Mouse (Mus musculus) kidney, postnatal 14 days (tissue): ENCODE measurements around the gene Cecr2.
"Not testable (repeated sequence)": the region's sequence is repeated elsewhere in the genome, so short reads cannot be mapped to it uniquely, and the experiment has no call there.

ENCODE experiments used
- DNase-seq: peaks from one replicate; pipeline ENCODE4 v3.0.0; 2022; ENCODE audit warnings: mixed read lengths

The Cecr2 gene

GRCm38 (mm10) chr6:120773763-120774162 lies 107.6 kb downstream of the Cecr2 start:
- no peak for DNase-seq

GRCm38 (mm10) chr6:120776286-120776685 lies 110.1 kb downstream of the Cecr2 start:
- no peak for DNase-seq

- no peak for DNase-seq
These were observed 111.4 kb downstream of the Cecr2 start for GRCm38 (mm10) chr6:120777533-120777932.

- DNase-seq = peak; percentile 28
These were observed 112.1 kb downstream of the Cecr2 start for GRCm38 (mm10) chr6:120778226-120778625.

- DNase-seq = no peak
These were observed 116.8 kb downstream of the Cecr2 start for GRCm38 (mm10) chr6:120782948-120783347.

- DNase-seq = no peak
These were observed 118.2 kb downstream of the Cecr2 start for GRCm38 (mm10) chr6:120784351-120784750.

- no peak for DNase-seq
These were observed 122.0 kb downstream of the Cecr2 start for GRCm38 (mm10) chr6:120788068-120788607.

GRCm38 (mm10) chr6:120788904-120789303 lies 122.7 kb downstream of the Cecr2 start:
- no peak for DNase-seq

- no peak for DNase-seq
These were observed 124.0 kb downstream of the Cecr2 start for GRCm38 (mm10) chr6:120790153-120790552.

GRCm38 (mm10) chr6:120790717-120791116 lies 124.5 kb downstream of the Cecr2 start:
- DNase-seq = no peak

- DNase-seq = no peak
These were observed 126.8 kb downstream of the Cecr2 start for GRCm38 (mm10) chr6:120792947-120793346.

- no peak for DNase-seq
These were observed 129.4 kb downstream of the Cecr2 start for GRCm38 (mm10) chr6:120795422-120796086.

GRCm38 (mm10) chr6:120796111-120796510 lies 129.9 kb downstream of the Cecr2 start:
- no peak for DNase-seq

GRCm38 (mm10) chr6:120798019-120798418 lies 131.8 kb downstream of the Cecr2 start:
- DNase-seq = no peak

GRCm38 (mm10) chr6:120798905-120799304 lies 132.7 kb downstream of the Cecr2 start:
- DNase-seq = no peak

- DNase-seq = no peak
These were observed 133.4 kb downstream of the Cecr2 start for GRCm38 (mm10) chr6:120799581-120800041.

GRCm38 (mm10) chr6:120806999-120807737 lies 141.0 kb downstream of the Cecr2 start:
- no peak for DNase-seq

- DNase-seq = no peak
These were observed 141.5 kb downstream of the Cecr2 start for GRCm38 (mm10) chr6:120807738-120808081.

- not testable (repeated sequence) for DNase-seq
These were observed 145.8 kb downstream of the Cecr2 start for GRCm38 (mm10) chr6:120811999-120812398.

- DNase-seq = peak; percentile 35
These were observed 153.1 kb downstream of the Cecr2 start for GRCm38 (mm10) chr6:120819294-120819693.

GRCm38 (mm10) chr6:120820144-120820543 lies 154.0 kb downstream of the Cecr2 start:
- DNase-seq = peak; percentile 30
